Mouse (Mus musculus): ENCODE measurements around the gene Cnksr3.

Gene Cnksr3

DNA sequence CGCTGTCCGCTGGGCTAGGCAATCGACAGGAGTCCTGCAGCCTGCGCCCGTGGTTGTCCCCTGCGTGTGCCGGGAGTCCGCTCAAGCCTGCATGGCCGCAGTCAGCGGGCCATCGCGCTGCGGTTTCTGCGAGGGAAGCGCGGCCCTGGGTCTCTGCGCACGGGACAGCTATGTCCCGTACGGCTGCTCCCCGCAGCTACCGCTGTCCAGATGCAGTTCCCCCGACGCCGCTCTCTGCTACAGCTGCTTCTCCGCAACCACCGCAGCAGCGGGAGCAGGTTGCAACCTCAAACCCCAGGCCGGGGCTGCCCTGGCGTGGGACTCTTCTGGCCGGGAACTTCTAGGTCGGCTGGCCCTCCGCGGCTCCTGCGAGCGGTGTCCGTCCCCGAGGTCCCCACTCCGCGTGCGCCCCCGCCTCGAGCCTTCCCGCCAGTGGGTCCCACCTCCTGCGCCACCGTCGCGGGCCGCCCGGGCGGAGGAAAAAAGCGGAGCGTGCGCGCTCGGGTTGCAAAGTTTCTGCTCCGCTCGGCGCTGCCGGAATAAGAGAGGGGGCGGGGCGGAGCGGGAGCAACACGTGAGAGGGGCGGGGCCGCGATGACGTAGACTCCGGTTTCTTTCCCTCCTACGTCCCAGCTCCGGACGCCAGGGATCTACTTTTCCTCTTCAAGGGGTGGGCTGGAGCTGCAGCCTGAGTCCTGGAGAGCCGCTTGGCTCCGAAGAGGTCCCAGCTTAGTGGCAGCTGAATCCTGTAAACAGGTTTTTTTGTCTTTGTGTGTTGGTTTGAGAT, at the start of gene Cnksr3:
Gene Cnksr3, minus strand, starts transcription at position 542 of the 787 bp plus-strand sequence.
- DNase-seq (ENCODE audit: low read depth) = peak; percentile 86

DNA sequence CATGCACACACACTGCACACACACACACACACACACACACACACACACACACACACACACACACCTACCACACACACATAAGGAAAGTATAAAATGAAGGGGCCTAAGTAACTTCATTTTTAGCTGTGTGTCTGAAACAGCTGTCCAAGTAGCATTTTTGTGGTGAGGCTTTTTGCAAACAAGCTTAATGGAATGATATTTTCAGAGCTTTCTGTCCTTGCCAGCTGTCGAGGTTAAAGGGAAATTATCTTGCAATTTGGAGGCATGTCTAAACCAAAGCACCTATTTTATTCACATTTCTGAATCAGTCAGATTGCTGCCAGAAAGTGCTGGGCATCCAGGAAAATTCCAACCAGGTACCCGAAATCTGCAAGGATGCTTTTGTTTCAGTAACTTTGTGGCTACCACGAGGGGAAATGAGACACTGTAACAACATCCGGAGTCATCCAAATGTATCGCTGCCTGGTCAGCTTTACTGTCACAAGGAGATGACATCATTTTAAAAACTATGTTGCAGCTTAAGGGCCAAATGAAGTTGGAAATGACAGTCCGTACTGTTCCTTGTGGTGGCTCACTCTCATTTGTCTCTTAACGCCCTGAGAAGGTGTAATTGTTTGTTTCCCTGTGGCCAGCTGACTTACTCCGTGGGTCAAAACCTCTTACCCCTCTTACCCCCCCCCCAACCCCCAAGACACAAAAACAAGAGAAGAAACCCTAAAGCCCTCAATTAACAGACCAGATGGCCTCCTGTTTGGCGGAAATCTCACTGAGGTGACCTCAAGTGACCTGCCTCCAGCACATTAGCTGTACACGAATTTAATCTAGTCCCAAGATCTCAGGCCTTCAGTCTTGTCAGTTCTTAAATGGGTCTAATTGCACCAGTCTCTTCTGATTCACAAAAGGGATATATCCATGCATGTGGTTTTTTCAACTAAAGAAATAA, 48.4 kb upstream of the Cnksr3 start:
- no peak for DNase-seq (ENCODE audit: low read depth)

DNA sequence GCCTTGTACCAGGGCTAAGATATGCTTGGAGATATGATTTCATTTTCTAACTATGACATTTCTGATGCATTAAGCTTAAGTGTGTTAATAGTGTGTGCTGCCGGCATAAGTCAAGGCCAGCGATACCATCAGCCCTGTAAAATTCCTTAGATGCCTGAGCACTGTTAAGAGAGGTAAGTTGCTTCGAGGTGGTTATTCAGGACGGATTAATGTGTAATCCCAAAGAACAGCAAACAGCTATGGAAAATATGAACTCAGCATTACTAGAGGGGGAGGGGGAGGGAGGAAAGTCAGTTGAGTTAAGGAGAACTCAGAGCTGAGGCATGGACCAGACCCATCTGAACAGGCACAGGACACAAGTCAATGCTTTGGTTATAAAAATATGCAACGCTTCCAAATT, 46.6 kb upstream of the Cnksr3 start:
- no peak for DNase-seq (ENCODE audit: low read depth)

DNA sequence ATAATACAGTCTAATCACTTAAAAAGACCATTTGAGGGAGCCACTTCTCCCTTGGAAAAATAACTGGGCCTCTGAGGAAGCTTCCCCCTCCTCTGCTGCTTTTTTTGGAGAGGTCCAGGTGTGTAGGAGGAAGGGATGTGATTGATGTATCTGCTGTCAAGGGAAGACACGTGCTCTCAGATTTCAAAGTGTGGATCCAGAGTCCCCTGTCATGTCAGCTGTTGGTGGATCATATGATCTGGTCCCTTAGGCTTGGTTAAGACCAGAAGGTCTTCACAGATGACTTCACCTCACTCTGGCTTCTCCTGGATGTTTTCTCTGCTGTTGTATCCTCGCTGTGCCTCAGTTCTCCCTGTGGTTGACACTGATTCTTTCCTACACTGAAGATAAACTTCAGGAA, 38.4 kb upstream of the Cnksr3 start:
- DNase-seq (ENCODE audit: low read depth) = no peak

DNA sequence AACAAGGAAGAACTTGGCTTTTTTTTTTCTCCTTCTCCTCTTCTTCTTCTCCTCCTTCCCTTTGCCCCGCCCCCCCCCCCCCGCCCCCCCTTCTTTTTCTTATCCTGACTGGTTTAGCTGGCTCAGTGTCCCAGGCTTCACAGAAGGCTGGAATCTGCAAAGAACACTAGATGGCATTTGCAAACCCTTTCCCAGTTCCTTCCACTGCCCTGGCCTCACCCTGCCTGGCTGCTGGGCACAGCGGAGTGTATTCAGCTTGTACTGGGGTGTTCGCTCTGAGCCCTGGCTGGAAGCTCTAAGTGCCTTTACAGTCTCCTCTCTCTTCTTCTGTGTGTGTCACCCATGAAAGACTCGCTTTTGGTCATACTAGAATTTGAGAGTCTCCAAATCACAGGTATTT, 22.6 kb upstream of the Cnksr3 start:
- DNase-seq (ENCODE audit: low read depth) = no peak

DNA sequence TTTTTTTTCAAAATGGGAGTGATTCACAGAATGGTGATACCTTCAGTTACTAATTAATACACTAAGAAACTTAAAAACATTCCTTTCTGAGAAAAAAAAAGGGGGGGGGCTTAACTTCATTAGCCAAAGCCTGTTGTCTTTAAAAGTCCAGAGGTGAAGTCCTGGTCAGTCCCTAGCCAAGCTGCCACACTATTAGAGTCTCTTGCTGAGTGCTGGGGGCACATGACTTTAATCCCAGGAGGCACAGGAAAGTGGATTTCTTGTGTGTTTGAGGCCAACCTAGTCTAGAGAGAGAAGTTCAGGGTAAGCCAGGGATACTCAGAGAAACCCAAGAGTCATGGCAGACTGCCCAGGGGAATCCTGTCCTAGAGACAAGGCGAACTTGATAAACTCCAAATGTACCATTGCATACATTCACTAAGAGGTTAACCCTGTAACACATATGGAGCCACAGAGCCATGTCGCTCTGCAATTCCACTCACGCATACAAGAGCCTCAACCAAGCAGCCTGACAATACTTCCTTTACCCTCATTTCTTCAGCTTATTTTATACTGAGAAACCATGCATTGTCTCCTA, 5.6 kb upstream of the Cnksr3 start:
- DNase-seq (ENCODE audit: low read depth) = no peak

DNA sequence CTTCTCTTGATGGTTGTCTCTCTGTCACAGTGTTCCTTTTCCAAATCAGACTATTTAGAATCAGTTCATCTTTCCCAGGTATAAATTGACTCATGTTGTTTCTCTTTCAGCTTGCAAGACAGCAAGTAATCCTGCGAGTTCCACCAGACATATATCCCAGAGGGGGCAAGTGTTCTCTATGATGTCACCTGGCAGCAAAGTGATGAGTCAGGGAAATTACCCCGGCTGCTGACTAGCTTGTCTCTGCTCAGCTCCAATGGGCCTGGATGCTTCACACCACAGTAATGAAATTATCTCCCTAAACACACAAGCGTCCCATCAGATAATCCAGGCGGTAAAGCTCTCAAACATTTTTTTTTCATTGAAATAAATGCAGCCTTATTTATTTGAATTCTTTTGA, 2.7 kb upstream of the Cnksr3 start:
- DNase-seq (ENCODE audit: low read depth) = no peak

DNA sequence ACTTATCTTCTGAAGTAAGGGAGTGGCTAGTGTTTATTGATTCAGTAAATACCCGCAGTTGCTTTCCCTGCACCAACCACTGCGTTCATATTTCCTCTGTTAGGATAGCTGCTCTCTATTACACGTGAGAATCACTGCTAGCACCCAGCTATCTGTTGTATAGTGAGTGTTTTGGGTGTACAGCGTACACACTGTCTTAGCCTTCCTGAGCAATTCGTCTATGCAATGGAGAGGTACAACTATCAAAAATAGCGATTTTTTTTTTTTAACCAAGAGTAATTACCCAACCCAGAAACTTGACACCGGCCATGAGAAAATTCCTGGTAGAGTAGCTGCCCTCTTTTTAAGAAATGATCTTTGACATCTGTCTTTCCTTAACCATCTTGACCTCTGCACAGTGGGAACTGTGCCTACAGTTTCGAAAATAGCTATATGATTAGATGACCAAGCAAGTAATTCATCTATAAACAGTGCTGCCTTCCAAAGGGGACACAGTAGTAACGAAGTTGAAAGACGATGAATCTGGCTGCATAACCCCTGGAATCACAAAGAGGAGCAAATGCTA, 1.1 kb upstream of the Cnksr3 start:
- no peak for DNase-seq (ENCODE audit: low read depth)

DNA sequence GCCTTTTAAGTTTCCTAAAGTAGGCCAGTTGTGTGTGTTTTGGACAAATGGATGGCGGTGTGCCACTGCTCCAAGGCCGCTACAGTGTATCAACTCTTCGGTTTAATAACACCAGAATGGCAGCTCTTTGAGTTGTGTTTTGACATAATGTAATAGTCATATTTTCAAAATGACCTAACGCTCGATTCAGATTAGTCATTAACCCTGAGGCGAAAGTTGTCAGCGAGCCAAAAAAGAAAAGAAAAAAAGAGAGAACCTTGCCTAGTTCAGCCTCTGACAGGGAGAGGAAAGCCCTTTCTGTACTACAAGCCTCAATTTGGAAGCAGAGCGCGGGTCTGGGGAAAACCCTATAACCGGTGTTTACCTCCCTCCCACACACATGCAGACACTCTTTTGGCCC, 500 bp upstream of the Cnksr3 start:
- DNase-seq (ENCODE audit: low read depth) = peak; percentile 50

DNA sequence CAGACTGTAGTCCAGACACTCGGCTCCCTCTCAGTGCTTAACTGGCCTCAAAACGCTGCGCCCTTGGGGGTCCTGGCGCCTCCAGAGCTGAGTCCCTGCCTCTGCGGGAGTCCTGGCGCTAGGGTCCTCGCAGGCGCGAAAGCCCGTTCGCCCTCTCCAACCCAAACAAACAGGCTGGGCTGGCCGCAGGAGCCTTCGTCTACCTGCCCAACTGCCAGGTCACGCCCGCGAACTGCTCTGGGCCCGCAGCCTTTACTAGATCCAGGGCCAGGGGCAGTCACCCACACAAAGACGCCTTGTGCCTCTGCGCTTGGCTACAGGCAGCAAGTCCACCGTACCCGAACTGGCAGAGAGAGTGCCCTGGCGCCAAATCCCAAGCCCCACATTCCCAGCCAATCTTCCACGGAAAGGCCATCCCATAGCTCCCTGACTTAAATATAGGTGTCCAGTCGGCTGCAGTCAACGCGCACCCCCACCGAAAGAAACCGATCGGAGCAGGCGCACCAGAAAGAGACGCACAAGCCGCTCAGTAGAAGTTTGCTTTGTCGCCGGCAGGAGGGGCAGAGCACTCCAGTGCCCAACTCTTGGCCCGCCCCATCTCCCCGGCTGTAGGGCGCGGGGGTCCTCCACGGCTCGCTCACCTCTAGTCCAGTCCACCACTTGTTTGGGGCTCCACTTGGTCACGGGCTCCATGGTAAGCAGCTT, 894 bp downstream of the Cnksr3 start:
- DNase-seq (ENCODE audit: low read depth) = peak; percentile 63

DNA sequence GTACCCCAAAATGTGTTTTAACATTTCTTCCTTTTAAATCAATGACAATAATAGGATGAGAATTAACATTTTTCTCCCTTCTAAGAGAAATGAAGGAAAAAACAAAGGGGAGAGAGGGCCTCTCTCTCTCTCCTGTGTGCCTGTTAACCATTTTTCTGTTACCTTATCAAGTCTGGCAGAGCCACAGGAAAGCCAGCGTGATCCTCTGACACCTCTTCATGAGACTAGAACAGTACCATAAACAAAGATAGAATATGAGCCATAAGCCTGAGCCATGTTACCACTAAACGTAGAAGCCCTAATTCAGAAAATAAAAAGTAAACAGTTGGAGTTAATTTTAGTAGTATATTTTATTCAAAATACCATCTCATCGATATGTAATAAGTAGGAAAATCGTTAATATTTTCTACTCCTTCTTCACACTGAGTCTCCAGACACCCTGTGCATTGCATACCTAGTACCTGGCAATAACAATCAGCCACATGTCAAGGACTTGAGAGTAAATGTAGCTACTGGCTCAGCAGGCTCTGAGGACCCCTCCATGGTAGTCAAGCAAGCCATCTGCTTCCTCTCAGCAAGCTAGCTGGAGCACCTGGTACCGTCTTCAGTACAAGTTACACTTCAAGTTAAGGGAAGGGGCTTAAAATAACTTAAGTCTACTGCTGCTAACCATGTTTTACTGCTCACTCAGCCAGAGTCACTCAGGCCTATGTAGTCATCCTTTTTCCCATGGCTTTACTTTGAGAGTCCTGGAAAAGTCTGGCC, 2.2 kb downstream of the Cnksr3 start:
- no peak for DNase-seq (ENCODE audit: low read depth)

DNA sequence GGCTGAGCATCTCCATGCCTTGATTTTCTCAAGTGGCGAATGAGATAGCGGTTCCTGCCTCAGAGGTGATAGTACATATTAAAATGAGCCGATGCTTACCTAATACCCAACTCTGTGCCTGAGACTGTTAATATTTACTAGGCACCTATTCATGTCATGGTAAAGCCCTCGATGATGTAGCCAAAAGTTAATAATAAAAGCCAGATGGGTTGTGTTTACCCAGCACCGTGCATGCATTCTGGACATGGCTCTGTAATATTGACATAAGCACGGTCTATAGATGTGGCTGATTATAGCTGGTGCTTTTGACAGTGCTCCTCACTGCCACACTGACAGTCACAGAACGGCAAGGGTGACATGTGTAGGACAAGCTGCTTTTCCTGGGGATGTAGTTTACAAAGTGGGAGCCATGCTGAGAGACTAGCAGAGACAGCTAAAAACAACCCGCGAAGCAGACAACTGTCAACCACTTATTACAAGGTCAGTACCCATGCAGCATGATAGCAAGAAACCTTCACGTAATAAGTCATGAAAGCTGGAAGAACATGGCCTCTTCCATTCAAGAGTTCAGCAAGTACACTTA, 3.1 kb downstream of the Cnksr3 start:
- DNase-seq (ENCODE audit: low read depth) = no peak

DNA sequence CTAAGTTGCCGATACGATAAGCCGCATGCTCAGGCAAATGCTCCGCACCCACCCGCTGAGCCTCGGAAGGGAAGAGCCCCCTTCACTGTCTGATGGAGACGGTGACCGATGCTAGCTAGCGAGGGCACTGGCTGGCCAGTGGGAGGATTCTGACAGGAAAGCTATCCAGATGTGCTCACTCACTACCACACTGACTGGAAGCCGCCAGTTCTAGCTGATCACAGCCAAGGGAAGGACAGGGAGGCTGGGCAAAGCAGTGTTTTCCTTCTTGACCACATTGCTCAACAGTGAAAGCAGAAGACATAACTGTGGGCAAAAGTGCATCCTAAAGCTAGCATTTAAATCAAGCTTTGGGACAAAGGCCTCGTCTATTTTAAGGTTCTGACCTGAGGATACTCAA, 4.7 kb downstream of the Cnksr3 start:
- no peak for DNase-seq (ENCODE audit: low read depth)

DNA sequence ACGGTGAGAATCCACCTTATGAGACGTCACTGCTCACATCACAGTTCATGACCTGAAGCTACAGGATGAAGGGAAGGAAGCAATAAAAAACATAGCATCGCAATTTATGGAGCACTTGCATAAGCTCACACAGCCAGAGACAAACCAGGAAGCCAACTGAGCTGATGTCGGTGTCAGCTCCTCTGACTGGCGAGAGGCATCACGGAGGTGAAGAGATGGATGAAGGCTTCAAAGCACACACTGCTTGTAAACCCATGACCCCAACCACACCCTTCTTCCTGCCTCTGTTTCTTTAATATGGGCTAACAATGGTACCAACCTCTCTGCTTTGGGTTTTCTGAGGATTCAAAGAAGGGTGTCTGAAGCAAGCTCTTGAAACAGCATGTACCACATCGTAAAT, 5.5 kb downstream of the Cnksr3 start:
- no peak for DNase-seq (ENCODE audit: low read depth)

DNA sequence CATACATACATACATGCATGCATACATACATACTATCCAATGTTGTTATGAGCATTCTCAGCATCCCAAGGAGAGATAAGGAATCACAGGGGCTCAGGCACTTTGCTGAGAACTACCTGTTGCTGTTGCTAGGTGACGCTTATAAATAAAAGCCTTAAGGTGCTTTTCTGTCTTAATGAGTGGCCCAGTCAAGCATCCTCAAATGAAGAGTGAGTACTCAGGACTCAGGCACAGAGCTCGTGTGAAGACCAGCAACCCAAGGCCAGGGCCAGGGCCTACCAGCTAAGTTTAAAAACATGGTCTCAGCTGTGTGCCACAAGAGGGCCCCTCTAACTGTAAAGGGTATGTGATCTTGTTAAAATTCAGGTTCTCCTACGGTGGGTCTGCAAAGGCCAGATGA, 6.5 kb downstream of the Cnksr3 start:
- DNase-seq (ENCODE audit: low read depth) = no peak

DNA sequence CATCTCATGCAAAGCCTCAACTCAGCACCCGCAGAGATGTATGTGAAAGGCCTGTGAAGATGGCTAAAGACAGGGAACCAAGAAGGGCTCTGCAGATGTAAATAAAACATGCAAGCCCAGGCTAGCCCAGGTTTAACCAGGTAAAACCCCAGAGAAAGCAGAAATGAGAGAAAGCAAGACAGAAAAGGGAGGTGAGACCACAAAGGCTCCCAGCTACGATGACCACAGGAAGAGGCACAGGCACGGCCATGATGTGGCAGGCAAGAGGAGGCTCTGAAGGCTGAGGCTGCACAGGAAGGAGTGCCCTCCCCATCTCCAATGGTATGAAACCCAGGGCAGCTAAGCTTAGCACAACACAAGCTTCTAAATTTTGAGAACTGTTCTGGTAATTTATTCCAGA, 7.1 kb downstream of the Cnksr3 start:
- no peak for DNase-seq (ENCODE audit: low read depth)

DNA sequence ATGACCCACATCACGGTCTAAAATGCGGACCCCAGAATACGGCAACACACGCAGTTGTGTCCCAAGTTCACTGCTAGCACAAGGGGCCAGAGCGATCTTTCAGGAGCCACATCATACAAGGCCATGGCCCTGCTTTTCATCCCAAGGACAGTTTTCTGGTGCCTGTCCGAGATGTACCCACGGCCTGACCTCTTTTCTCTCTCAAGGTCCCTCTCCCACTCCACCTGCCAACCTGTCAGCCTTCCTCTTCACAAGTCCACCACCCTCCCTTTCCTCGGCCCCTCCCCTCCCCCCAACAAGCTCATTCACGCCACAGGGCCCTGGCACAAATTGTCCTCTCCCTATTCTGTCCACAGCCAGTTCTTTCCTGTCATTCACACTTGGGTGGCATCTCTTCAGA, 9.5 kb downstream of the Cnksr3 start:
- DNase-seq (ENCODE audit: low read depth) = no peak

DNA sequence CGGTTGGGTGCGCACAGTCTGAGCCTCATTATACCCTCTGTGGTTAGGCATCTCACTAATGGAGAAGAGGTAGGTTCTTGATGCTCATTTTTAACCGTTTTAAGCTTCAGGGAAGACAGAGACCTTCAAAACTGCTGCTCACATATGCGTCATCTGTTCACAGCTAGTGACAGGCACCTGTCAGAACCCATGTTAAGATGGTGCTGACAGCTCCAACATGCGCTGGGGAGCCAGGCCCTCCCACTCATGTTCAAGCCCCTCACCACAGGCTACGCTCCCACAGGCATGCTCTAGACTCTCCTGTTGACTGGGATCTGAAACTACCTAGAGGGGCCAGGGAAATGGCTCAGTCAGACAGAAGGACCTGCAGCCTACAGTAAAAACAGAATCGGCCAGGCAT, 11.4 kb downstream of the Cnksr3 start:
- DNase-seq (ENCODE audit: low read depth) = no peak

DNA sequence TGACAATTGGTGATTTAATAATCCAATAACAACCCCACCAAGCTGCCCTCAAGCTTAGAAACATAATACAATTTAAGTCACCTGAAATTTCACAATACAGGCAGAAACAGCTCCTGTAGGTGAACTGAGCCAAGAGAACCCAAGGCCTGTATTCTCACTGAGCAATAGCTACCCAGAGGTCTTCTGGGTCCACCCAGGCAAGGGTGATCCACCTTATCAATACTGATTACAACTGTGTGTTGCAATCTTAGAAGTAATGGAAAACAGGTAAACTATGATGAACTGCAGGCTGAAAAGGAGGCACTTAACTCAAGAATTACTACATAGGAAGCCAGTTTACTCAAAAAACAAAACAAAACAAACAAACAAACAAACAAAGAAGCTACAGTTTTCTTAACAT, 13.8 kb downstream of the Cnksr3 start:
- DNase-seq (ENCODE audit: low read depth) = no peak

DNA sequence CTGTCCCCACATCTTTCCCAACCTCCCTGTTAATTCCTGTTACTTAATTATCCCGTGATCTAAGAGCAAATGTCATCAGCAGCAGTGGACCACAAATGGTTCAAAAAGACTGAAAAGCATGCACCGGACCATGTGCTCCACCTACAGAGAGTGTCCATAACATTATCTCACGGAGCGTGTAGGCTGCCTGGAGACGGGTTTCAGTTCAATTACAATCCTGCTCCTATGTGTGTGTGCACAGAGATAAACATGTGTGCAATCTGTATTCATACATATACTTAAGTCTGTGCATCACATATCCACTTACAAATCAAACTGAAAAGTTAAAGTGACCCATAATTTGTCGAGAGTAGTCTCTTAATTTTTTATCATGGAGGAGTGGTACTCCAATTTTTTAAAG, 14.3 kb downstream of the Cnksr3 start:
- DNase-seq (ENCODE audit: low read depth) = no peak

Data from c-Kit-positive CD71-negative TER-119-negative erythroid progenitor cells, embryonic 14.5 days (primary cell).